Mouse (Mus musculus): ENCODE results near the gene Cyyr1. TPM values are rescaled to one million over a fixed set of nuclear protein-coding genes. Genes with fewer than 3 reads are reported as not detected.
"Not testable (repeated sequence)": the region's sequence is repeated elsewhere in the genome, so short reads cannot be mapped to it uniquely, and the experiment has no call there.

The Cyyr1 gene
- polyA plus RNA-seq (2012; rRNA removed) (2.7 and 2.9 TPM in 2 replicates), polyA plus RNA-seq (2014; fragmentation: Nextera tagmentation; extraction: Ambion mirVana) (3.8 and 4.1 TPM in 2 replicates)

DNA sequence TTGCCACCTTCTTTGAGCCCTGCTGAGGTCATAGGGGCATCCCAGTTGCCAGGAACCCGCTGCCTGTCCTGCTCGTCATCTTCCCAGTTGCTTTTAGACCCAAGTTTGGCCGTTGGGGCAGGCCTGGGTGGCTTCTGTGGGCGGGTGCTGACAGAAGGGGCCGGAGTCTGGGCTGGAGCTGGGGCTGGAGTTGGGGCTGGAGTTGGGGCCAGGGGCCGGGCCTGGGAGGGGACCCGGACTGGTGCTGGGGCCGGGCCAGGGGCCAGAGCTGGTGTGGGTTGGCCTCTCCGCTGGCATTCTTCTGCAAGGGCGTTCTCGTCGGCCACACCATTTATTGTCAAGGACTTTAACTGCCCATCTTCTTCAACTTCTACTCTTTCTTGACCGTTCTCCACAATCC lies at the start of gene Cyyr1:
Gene Cyyr1, minus strand, starts transcription at position 101 of the 400 bp plus-strand sequence.
- not testable (repeated sequence) for H3K9me3 ChIP-seq (ENCODE audit: control insufficient read depth, low read length); ATAC-seq (ENCODE audit: low FRiP score, low read depth); H3K4me2 ChIP-seq (replicated peaks; ENCODE audit: low read depth, low read length, severe bottlenecking); DNase-seq (ENCODE audit: low spot score); H3K4me1 ChIP-seq (ENCODE audit: control insufficient read depth, insufficient read depth, low read length); H3K27ac ChIP-seq (replicated peaks; ENCODE audit: low read depth, low read length); H3K27me3 ChIP-seq (ENCODE audit: control insufficient read depth, insufficient read depth, low read length); H3K4me3 ChIP-seq (replicated peaks; ENCODE audit: low read length); H3K36me3 ChIP-seq (ENCODE audit: control insufficient read depth, insufficient read depth, low read length); H3K9ac ChIP-seq (ENCODE audit: low read depth, low read length, severe bottlenecking)
- WGBS: 47% methylated on average over 4 of the region's 13 CpGs

DNA sequence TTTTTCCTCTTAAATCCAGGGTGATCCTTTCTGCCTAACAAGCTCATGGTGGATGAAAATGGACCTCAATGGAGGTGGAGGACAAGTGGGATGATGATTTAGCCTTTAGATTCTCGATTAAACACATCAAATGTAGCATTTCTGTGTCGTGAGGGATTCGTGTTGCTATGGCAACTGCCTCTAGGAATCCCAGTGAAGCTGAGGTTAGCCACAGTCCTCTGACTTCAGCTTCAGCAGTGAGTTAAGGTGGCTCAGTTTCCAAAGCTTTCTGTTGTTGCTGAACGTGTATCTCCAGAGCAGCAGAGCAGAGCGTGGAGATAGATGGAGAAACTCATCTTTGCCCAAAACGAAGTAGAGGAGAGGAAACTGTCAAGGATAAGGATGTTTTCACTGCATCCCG lies 35.6 kb upstream of the Cyyr1 start:
- H3K4me3 ChIP-seq (replicated peaks; ENCODE audit: low read length): no peak overlapping the region
- H3K4me2 ChIP-seq (replicated peaks; ENCODE audit: low read depth, low read length, severe bottlenecking): no peak overlapping the region
- H3K4me1 ChIP-seq (ENCODE audit: control insufficient read depth, insufficient read depth, low read length): no peaks in the 10 kb centered on the region
- H3K9ac ChIP-seq (ENCODE audit: low read depth, low read length, severe bottlenecking): no peak overlapping the region
- DNase-seq (ENCODE audit: low spot score): no peak
- H3K27ac ChIP-seq (replicated peaks; ENCODE audit: low read depth, low read length): no peak overlapping the region
- no peak for ATAC-seq (ENCODE audit: low FRiP score, low read depth)
- no peak for TF ChIP-seq POLR2A (IDR thresholded peaks at IDR 0.05; ENCODE audit: borderline replicate concordance, extremely low read depth, insufficient read depth, insufficient read length)
- no peaks in the 10 kb centered on the region for H3K27me3 ChIP-seq (ENCODE audit: control insufficient read depth, insufficient read depth, low read length)
- H3K9me3 ChIP-seq (ENCODE audit: control insufficient read depth, low read length): no peaks in the 10 kb centered on the region
- no peaks in the 10 kb centered on the region for H3K36me3 ChIP-seq (ENCODE audit: control insufficient read depth, insufficient read depth, low read length)
- WGBS: 76% methylated on average over 7 of the region's 7 CpGs

DNA sequence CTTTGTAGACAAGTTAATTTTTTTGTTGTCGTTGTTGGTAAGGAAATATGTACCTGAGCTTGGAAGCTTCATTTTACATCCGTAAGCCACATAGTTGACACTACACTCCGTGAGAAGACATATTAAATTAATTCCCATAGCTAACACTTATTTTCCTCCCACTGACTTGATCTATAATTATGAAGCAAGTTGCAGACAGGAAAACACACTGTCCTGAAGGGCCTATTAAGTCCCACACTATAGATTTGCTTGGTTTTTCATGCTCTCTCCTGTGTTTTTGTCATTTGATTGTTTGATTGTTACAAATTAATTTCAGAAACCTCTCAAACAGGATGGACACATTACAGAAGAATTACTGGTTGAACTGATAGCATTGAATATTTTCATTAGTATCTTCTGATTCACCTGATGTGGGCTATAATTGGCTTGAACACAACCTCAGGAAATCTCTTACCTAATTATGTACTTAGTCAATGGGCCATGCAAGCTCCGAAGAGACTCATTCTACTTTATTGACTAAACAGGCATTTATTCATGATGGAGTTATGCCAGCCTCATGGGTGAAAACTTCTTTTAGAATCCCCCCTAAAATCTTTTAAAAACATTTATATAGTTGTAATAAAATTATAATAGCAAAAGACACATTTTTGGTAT lies 34.5 kb upstream of the Cyyr1 start:
- DNase-seq (ENCODE audit: low spot score) (no peak), ATAC-seq (ENCODE audit: low FRiP score, low read depth) (no peak)
- Histone ChIP-seq H3K4me3 (replicated peaks; ENCODE audit: low read length) (no peak overlapping the region), H3K9me3 (ENCODE audit: control insufficient read depth, low read length) (no peaks in the 10 kb centered on the region), H3K27me3 (ENCODE audit: control insufficient read depth, insufficient read depth, low read length) (no peaks in the 10 kb centered on the region), H3K4me2 (replicated peaks; ENCODE audit: low read depth, low read length, severe bottlenecking) (no peak overlapping the region), H3K9ac (ENCODE audit: low read depth, low read length, severe bottlenecking) (no peak overlapping the region), H3K36me3 (ENCODE audit: control insufficient read depth, insufficient read depth, low read length) (no peaks in the 10 kb centered on the region), H3K27ac (replicated peaks; ENCODE audit: low read depth, low read length) (no peak overlapping the region), H3K4me1 (ENCODE audit: control insufficient read depth, insufficient read depth, low read length) (no peaks in the 10 kb centered on the region)
- WGBS: 74% methylated on average over 4 of the region's 4 CpGs
- no peak for TF ChIP-seq POLR2A (IDR thresholded peaks at IDR 0.05; ENCODE audit: borderline replicate concordance, extremely low read depth, insufficient read depth, insufficient read length)

DNA sequence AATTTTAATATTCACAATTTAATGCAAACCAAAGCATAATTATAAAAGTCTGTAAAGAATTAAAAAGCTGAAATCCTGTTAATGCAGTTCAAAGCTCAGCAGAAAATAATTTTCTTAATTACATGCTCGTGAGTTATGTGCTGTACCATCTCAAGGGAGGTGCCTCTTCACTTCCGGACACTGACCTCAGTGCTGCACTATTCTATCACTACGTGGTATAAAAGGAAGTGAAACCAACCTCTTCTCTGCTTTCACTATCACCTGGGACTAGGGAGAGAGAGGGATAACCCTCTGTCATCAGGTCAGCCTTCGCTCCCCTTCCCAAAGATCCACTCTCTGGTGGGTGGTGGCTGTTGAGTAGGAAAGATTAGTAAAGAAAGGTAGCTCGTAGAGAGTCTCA lies 13.3 kb upstream of the Cyyr1 start:
- 87% methylated on average over 5 of the region's 5 CpGs for WGBS
- no peaks in the 10 kb centered on the region for H3K36me3 ChIP-seq (ENCODE audit: control insufficient read depth, insufficient read depth, low read length)
- H3K9ac ChIP-seq (ENCODE audit: low read depth, low read length, severe bottlenecking): no peak overlapping the region
- no peak overlapping the region for H3K27ac ChIP-seq (replicated peaks; ENCODE audit: low read depth, low read length)
- ATAC-seq (ENCODE audit: low FRiP score, low read depth) (no peak), DNase-seq (ENCODE audit: low spot score) (no peak)
- H3K27me3 ChIP-seq (ENCODE audit: control insufficient read depth, insufficient read depth, low read length): no peaks in the 10 kb centered on the region
- no peak for TF ChIP-seq POLR2A (IDR thresholded peaks at IDR 0.05; ENCODE audit: borderline replicate concordance, extremely low read depth, insufficient read depth, insufficient read length)
- H3K4me1 ChIP-seq (ENCODE audit: control insufficient read depth, insufficient read depth, low read length): no peaks in the 10 kb centered on the region
- H3K4me2 ChIP-seq (replicated peaks; ENCODE audit: low read depth, low read length, severe bottlenecking): no peak overlapping the region
- no peak overlapping the region for H3K4me3 ChIP-seq (replicated peaks; ENCODE audit: low read length)
- no peaks in the 10 kb centered on the region for H3K9me3 ChIP-seq (ENCODE audit: control insufficient read depth, low read length)

DNA sequence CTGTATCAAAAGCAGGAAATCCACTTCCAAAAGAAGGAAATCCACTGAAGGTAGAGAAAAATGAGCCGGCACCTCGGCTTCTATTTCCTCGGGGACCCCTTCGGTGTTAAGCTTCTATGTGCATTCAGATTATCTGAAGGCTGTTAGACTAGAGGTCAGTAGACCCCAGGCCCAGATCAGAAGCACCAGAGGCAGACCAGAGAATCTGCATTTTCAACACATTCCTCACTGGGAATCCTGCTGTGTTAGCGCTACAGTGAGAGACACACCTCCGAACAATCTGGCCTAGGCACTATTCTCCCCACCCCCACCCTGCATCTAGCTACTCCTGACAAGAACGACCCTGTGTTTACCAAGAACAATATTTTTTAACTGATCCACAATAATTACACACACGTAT lies 641 bp upstream of the Cyyr1 start:
- Histone ChIP-seq H3K27ac (replicated peaks; ENCODE audit: low read depth, low read length) (no peak overlapping the region), H3K4me2 (replicated peaks; ENCODE audit: low read depth, low read length, severe bottlenecking) (no peak overlapping the region), H3K27me3 (ENCODE audit: control insufficient read depth, insufficient read depth, low read length) (no peaks in the 10 kb centered on the region), H3K4me1 (ENCODE audit: control insufficient read depth, insufficient read depth, low read length) (peaks cover 5% of the 10 kb centered on the region; the same call in 1 of the 2 replicates), H3K9ac (ENCODE audit: low read depth, low read length, severe bottlenecking) (no peak overlapping the region), H3K9me3 (ENCODE audit: control insufficient read depth, low read length) (no peaks in the 10 kb centered on the region), H3K36me3 (ENCODE audit: control insufficient read depth, insufficient read depth, low read length) (no peaks in the 10 kb centered on the region), H3K4me3 (replicated peaks; ENCODE audit: low read length) (no peak overlapping the region)
- TF ChIP-seq POLR2A (IDR thresholded peaks at IDR 0.05; ENCODE audit: borderline replicate concordance, extremely low read depth, insufficient read depth, insufficient read length): no peak
- WGBS: 32% methylated on average over 8 of the region's 8 CpGs
- ATAC-seq (ENCODE audit: low FRiP score, low read depth) (no peak), DNase-seq (ENCODE audit: low spot score) (no peak)

DNA sequence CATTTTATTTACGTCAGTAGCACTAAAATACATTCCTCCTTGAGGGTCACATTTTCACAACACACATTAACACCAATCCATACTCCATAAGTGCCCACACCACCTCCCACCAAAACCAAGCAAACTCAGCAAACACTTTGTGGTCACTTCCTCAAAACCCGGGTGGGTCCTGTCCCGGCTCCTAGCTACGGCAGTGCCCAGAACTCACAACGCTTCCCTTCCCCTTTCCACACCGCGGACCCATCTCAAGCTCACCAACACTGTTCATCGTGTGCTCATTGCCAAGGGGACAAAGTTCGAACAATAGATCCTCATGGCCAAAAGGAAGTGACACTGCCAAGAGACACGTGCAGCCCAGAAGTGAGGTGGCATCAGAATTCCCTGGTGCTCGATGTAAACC lies 1.2 kb downstream of the Cyyr1 start:
- not testable (repeated sequence) for H3K4me1 ChIP-seq (ENCODE audit: control insufficient read depth, insufficient read depth, low read length); ATAC-seq (ENCODE audit: low FRiP score, low read depth); H3K36me3 ChIP-seq (ENCODE audit: control insufficient read depth, insufficient read depth, low read length); H3K27ac ChIP-seq (replicated peaks; ENCODE audit: low read depth, low read length); H3K9ac ChIP-seq (ENCODE audit: low read depth, low read length, severe bottlenecking); H3K4me3 ChIP-seq (replicated peaks; ENCODE audit: low read length); DNase-seq (ENCODE audit: low spot score); H3K4me2 ChIP-seq (replicated peaks; ENCODE audit: low read depth, low read length, severe bottlenecking); H3K9me3 ChIP-seq (ENCODE audit: control insufficient read depth, low read length); H3K27me3 ChIP-seq (ENCODE audit: control insufficient read depth, insufficient read depth, low read length)
- WGBS: 88% methylated on average over 1 of the region's 11 CpGs

All from limb, embryonic 14.5 days (tissue).